Mouse (Mus musculus) heart, postnatal 0 days (tissue): Measurements from ENCODE around the gene Lpp.

Source experiments
- CTCF ChIP-seq: IDR thresholded peaks from 2 replicates; pipeline ENCODE4 v1.5.1; 2016; ENCODE audit warnings: antibody characterized with exemption, control low read depth, low read depth
- EP300 ChIP-seq: IDR thresholded peaks from 2 replicates; pipeline ENCODE4 v1.6.1; 2016; ENCODE audit warnings: antibody characterized with exemption, low read depth

GRCm38 (mm10) chr16:24350306-24350705 is 43.0 kb upstream of the Lpp start:
- TF ChIP-seq CTCF (no peak), EP300 (no peak)
